Mouse (Mus musculus): Measurements from ENCODE around the gene Gpatch4. TPM values are rescaled to one million over a fixed set of nuclear protein-coding genes. Genes with fewer than 3 reads are reported as not detected.

Gene Gpatch4
- total and polyA plus RNA-seq, 3 experiments: 105 to 240 (median 135) TPM

DNA sequence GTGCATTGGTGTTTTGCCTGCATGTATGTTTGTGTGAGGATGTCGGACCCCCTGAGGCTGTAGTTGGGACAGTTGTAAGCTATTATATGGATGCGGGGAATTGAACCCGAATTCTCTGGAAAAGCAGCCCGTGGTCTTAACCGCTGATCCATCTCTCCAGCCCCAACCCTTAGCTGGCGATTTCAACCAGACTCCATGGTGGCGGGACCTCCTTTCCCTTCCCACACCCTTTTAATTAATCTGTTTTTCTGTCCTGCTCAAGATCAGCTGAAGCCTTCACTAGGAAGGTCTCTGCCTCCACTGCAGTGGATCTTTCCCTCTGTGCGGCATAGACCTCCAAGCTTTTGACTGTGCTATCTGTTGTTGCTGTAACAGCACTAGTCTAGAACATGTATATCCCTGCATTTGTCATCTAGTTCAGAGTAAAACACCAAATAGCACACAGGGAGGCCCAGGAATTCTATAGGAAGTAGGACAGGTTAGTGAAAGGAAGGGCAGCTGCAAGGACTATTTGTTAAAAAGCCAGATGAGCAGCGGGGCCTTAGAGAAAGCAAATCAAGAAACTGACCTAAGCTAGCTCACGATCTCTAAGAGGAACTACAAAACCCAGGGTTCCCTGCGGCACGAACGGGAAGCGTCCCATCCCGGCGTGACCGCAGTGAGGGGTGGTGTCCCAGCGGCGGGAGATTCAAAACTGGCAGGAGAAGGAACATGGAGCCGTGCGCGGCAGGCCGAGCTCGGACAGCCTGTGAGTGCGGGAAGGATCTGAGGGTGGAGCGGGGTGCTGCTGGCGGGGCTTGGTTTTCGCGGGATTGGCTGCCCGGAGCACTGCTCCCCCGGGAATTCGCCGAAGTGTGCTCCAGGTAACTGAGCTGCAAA lies 38.7 kb downstream of the Gpatch4 start, which contains the start of gene Iqgap3 (continued):
- TF ChIP-seq ZMIZ1 (IDR thresholded peaks at IDR 0.05; ENCODE audit: low read depth, low read length) (peak; percentile 51), EP300 (IDR thresholded peaks at IDR 0.05; ENCODE audit: low read depth in 1 of 2, low read length in 2 of 2) (no peak), MYB (IDR thresholded peaks at IDR 0.05; ENCODE audit: low read depth, low read length) (no peak), MYC (IDR thresholded peaks at IDR 0.05; ENCODE audit: low read depth, low read length) (peak; percentile 79)

DNA sequence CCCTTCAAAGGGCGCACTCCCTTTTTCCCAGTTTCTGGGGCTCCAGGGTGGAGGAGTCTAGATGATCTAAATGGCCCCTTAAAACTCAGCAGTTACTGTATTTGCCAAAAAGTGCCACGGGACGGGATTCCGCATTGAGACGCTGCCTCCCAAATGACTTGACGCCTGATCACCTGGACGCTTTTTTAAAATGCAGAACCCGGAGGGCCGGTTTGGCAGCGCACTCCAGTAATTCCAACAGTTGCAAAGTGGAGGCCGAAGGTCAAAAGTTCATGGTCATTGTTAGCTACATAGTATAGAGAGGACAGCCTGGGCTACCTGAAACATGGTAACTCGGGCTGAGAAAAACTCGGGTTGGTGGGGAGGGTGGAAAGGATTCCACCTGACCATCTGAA lies 39.3 kb downstream of the Gpatch4 start:
- Histone ChIP-seq H3K79me2 (ENCODE audit: control insufficient read depth, insufficient read depth, low read length, poor library complexity) (peaks cover 13% of the 10 kb centered on the region), H3K27me3 (ENCODE audit: control insufficient read depth in 1 of 2, insufficient read depth in 2 of 2, low read length in 2 of 2) (peaks cover 10% of the 10 kb centered on the region in 2 experiments), H3K9me3 (replicated peaks; ENCODE audit: insufficient read depth, low read length) (no peaks in the 10 kb centered on the region), H3K4me1 (ENCODE audit: control insufficient read depth in 1 of 2, insufficient read depth in 2 of 2, low read length in 2 of 2) (peaks cover 3 to 10% of the 10 kb centered on the region in 2 experiments), H3K36me3 (ENCODE audit: control insufficient read depth in 1 of 2, insufficient read depth in 2 of 2, low read length in 2 of 2) (peaks cover 0 to 4% of the 10 kb centered on the region in 2 experiments; a peak in 2 of 4 replicates), H3K27ac (ENCODE audit: control insufficient read depth, low read depth, low read length) (no peak overlapping the region), H3K9ac (ENCODE audit: control insufficient read depth, low read depth, low read length, poor library complexity, severe bottlenecking) (peak overlapping the region; percentile 68), H3K4me3 (ENCODE audit: control insufficient read depth in 1 of 2, insufficient read depth in 1 of 2, low read depth in 2 of 2, low read length in 2 of 2) (peak overlapping the region; percentile 69 to 75)
- TF ChIP-seq USF1 (IDR thresholded peaks at IDR 0.05; ENCODE audit: low read depth, low read length) (0 out of 2 replicates have a peak, but pooled peaks have one; percentile 1), MAX (IDR thresholded peaks at IDR 0.05; ENCODE audit: low read length) (no peak), MXI1 (IDR thresholded peaks at IDR 0.05; ENCODE audit: low read depth, low read length) (no peak), CTCF (IDR thresholded peaks at IDR 0.05 in 2 of 3, conservative IDR thresholded peaks at IDR 0.05 in 1 of 3; ENCODE audit: control insufficient read depth in 1 of 3, insufficient read depth in 1 of 3, low read depth in 2 of 3, low read length in 3 of 3, poor library complexity in 1 of 3, severe bottlenecking in 1 of 3) (no peak), ZC3H11A (IDR thresholded peaks at IDR 0.05; ENCODE audit: low read depth, low read length) (no peak), TBP (IDR thresholded peaks at IDR 0.05; ENCODE audit: low read depth, low read length) (peak; percentile 1; the same call in 1 of the 2 replicates), UBTF (IDR thresholded peaks at IDR 0.05; ENCODE audit: borderline replicate concordance, insufficient read depth, low read depth, low read length) (no peak), NELFE (IDR thresholded peaks at IDR 0.05; ENCODE audit: low read depth, low read length) (no peak), ZNF384 (IDR thresholded peaks at IDR 0.05; ENCODE audit: low read depth, low read length) (no peak), POLR2AphosphoS2 (IDR thresholded peaks at IDR 0.05; ENCODE audit: low read length) (no peak), TAL1 (IDR thresholded peaks at IDR 0.05; ENCODE audit: low read length) (no peak)
- peak; percentile 55 for DNase-seq (ENCODE audit: low read depth, low spot score)

DNA sequence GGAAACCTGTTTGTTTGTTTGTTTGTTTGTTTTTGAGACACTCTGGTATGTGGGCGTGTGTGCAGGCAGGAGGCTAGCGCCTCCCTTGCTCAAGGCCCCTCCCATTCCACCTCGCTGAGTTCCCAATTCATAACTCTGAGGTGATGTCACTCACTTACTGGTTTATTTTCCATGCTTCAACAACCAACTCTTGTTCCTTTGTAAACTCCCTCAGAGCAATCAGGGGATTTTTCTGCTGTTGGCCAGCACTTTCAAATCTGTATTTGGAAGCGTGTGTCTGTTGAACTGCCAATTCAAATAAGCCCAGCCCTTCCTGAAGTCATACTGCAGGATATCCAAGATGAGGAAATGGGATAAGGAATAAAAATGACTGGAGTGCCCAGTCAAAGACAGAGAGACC lies 39.8 kb downstream of the Gpatch4 start:
- H3K9me3 ChIP-seq (replicated peaks; ENCODE audit: insufficient read depth, low read length): no peaks in the 10 kb centered on the region
- peaks cover 0 to 4% of the 10 kb centered on the region in 2 experiments; a peak in 2 of 4 replicates for H3K36me3 ChIP-seq (ENCODE audit: control insufficient read depth in 1 of 2, insufficient read depth in 2 of 2, low read length in 2 of 2)
- peaks cover 3 to 10% of the 10 kb centered on the region in 2 experiments for H3K4me1 ChIP-seq (ENCODE audit: control insufficient read depth in 1 of 2, insufficient read depth in 2 of 2, low read length in 2 of 2)
- H3K4me3 ChIP-seq (ENCODE audit: control insufficient read depth in 1 of 2, insufficient read depth in 1 of 2, low read depth in 2 of 2, low read length in 2 of 2): peak overlapping the region; percentile 69 to 75
- peak; percentile 82 for DNase-seq (ENCODE audit: low read depth, low spot score)
- peaks cover 5 to 6% of the 10 kb centered on the region in 2 experiments for H3K27me3 ChIP-seq (ENCODE audit: control insufficient read depth in 1 of 2, insufficient read depth in 2 of 2, low read length in 2 of 2)
- H3K27ac ChIP-seq (ENCODE audit: control insufficient read depth, low read depth, low read length): no peak overlapping the region
- H3K79me2 ChIP-seq (ENCODE audit: control insufficient read depth, insufficient read depth, low read length, poor library complexity): peaks cover 13% of the 10 kb centered on the region
- H3K9ac ChIP-seq (ENCODE audit: control insufficient read depth, low read depth, low read length, poor library complexity, severe bottlenecking): peak overlapping the region; percentile 68
- no peak for TF ChIP-seq JUND (IDR thresholded peaks at IDR 0.05; ENCODE audit: low read depth, low read length)
- TF ChIP-seq MYB (IDR thresholded peaks at IDR 0.05; ENCODE audit: low read depth, low read length): no peak
- no peak for TF ChIP-seq UBTF (IDR thresholded peaks at IDR 0.05; ENCODE audit: borderline replicate concordance, insufficient read depth, low read depth, low read length)
- TF ChIP-seq TBP (IDR thresholded peaks at IDR 0.05; ENCODE audit: low read depth, low read length): no peak
- 0 out of 2 replicates have a peak, but pooled peaks have one; percentile 21 for TF ChIP-seq ETS1 (IDR thresholded peaks at IDR 0.05; ENCODE audit: low read depth, low read length)
- TF ChIP-seq USF1 (IDR thresholded peaks at IDR 0.05; ENCODE audit: low read depth, low read length): 0 out of 2 replicates have a peak, but pooled peaks have one; percentile 2
- no peak for TF ChIP-seq ZMIZ1 (IDR thresholded peaks at IDR 0.05; ENCODE audit: low read depth, low read length)
- TF ChIP-seq SIN3A (IDR thresholded peaks at IDR 0.05; ENCODE audit: low read length): no peak
- TF ChIP-seq MAFK (IDR thresholded peaks at IDR 0.05; ENCODE audit: borderline replicate concordance, low read depth, low read length): no peak
- no peak for TF ChIP-seq ELF1 (IDR thresholded peaks at IDR 0.05; ENCODE audit: low read depth, low read length)
- TF ChIP-seq RCOR1 (IDR thresholded peaks at IDR 0.05; ENCODE audit: low read depth, low read length): no peak
- TF ChIP-seq POLR2A (IDR thresholded peaks at IDR 0.05; ENCODE audit: control insufficient read depth in 1 of 2, insufficient read depth in 1 of 2, low read depth in 1 of 2, low read length in 2 of 2, poor library complexity in 1 of 2): 0 out of 4 replicates have a peak, but pooled peaks of 1 of the 2 experiments have one; percentile 29
- TF ChIP-seq SMC3 (IDR thresholded peaks at IDR 0.05; ENCODE audit: low read depth, low read length): no peak
- TF ChIP-seq KAT2A (conservative IDR thresholded peaks at IDR 0.05; ENCODE audit: low read depth, low read length): no peak
- no peak for TF ChIP-seq BHLHE40 (IDR thresholded peaks at IDR 0.05; ENCODE audit: borderline replicate concordance, low read depth, low read length)
- no peak for TF ChIP-seq MAZ (IDR thresholded peaks at IDR 0.05; ENCODE audit: low read depth, low read length)
- no peak for TF ChIP-seq POLR2AphosphoS2 (IDR thresholded peaks at IDR 0.05; ENCODE audit: low read length)
- TF ChIP-seq POLR2AphosphoS5 (IDR thresholded peaks at IDR 0.05; ENCODE audit: borderline replicate concordance, low read depth, low read length): no peak
